Mouse (Mus musculus) intestine, embryonic 14.5 days (tissue): Measurements from ENCODE around the gene H2-T3. TPM values are rescaled to one million over a fixed set of nuclear protein-coding genes. Genes with fewer than 3 reads are reported as not detected.

ENCODE experiments used
- polyA plus RNA-seq: library from polyadenylated mRNA; unstranded; fragments of >200 nt; fragmentation: Nextera tagmentation; extraction: Ambion mirVana; gene quantifications from 2 replicates; pipeline ENCODE4 v1.2.1, GENCODE M21; 2014

The H2-T3 gene
- polyA plus RNA-seq, 1 experiment from 2014 or later, result 8.2 TPM

Other genes starting within 250 kb of the H2-T3 start
- 88.4 and 89.1 TPM in 2 replicates for gene Abcf1, start 220.5 kb downstream of the H2-T3 start, polyA plus RNA-seq
- 37.8 and 38.3 TPM in 2 replicates for gene Gnl1, start 210.4 kb downstream of the H2-T3 start, polyA plus RNA-seq
- gene Prr3, start 210.1 kb downstream of the H2-T3 start, polyA plus RNA-seq, result 25.3 and 26.1 TPM in 2 replicates
- 2.0 and 3.4 TPM in 2 replicates for gene H2-T24, start 169.7 kb downstream of the H2-T3 start, polyA plus RNA-seq
- gene H2-T23, start 157.4 kb downstream of the H2-T3 start, polyA plus RNA-seq, result 4.9 and 5.7 TPM in 2 replicates
- gene H2-T22, start 147.5 kb downstream of the H2-T3 start, polyA plus RNA-seq, result 15.0 and 17.8 TPM in 2 replicates
- not detected in 2 replicates for gene Gm6034, start 147.3 kb downstream of the H2-T3 start, polyA plus RNA-seq
- not detected in 2 replicates for gene Gm11127, start 131.9 kb downstream of the H2-T3 start, polyA plus RNA-seq
- gene Gm19684, start 68.6 kb downstream of the H2-T3 start, polyA plus RNA-seq, result not detected in 2 replicates
- not detected in 2 replicates for gene Gm7030, start 60.9 kb downstream of the H2-T3 start, polyA plus RNA-seq
- 0.13 TPM in 1 of 2 replicates, not detected in the other for gene Gm8909, start 21.8 kb downstream of the H2-T3 start, polyA plus RNA-seq
- 156 and 158 TPM in 2 replicates for gene Rpp21, start 67.8 kb upstream of the H2-T3 start, polyA plus RNA-seq
- 11.3 and 13.6 TPM in 2 replicates for gene Trim39, start 82.0 kb upstream of the H2-T3 start, polyA plus RNA-seq
- gene H2-M10.2, start 96.2 kb upstream of the H2-T3 start, polyA plus RNA-seq, result not detected in 2 replicates
- not detected in 2 replicates for gene H2-M10.1, start 135.9 kb upstream of the H2-T3 start, polyA plus RNA-seq
- not detected in 2 replicates for gene H2-M10.3, start 178.1 kb upstream of the H2-T3 start, polyA plus RNA-seq